Mouse (Mus musculus) cerebellum, adult 2 months (tissue): ENCODE measurements at regions not wholly inside any gene's neighbourhood (a gene's known extent, or its start where the extent isn't known, plus 50 kb on each side); places are given as distances from the start of the nearest gene placed in this dataset.

Source experiments
- DNase-seq, 2 experiments: peaks; one replicate each; pipeline ENCODE4 v3.0.0; 2021
- H3K27ac ChIP-seq: fragments of 200-500 bp; 2 replicates; pipeline ENCODE4 v1.5.1; 2012; ENCODE audit warnings: low read length, control low read depth, inconsistent platforms; ENCODE audit not compliant: insufficient read depth
- H3K27me3 ChIP-seq: fragments of 200-500 bp; 2 replicates; pipeline ENCODE4 v1.6.1; 2012; ENCODE audit warnings: inconsistent platforms, mild to moderate bottlenecking, low read length, moderate library complexity; ENCODE audit not compliant: control insufficient read depth, insufficient read depth
- H3K4me1 ChIP-seq: fragments of 200-500 bp; 2 replicates; pipeline ENCODE4 v1.6.1; 2011; ENCODE audit warnings: low read length; ENCODE audit not compliant: control insufficient read depth, insufficient read depth
- H3K4me3 ChIP-seq: fragments of 200-500 bp; replicated peaks from 2 replicates; pipeline ENCODE3; 2011; ENCODE audit warnings: mild to moderate bottlenecking, low read depth, low read length, control low read depth; ENCODE audit not compliant: insufficient read depth
- CTCF ChIP-seq: fragments of 200-500 bp; IDR thresholded peaks from 2 replicates; pipeline ENCODE4 v1.5.1; 2011; ENCODE audit warnings: low read depth, mild to moderate bottlenecking, control low read depth, low read length, moderate library complexity, borderline replicate concordance; ENCODE audit not compliant: insufficient read depth
- POLR2A ChIP-seq: fragments of 200-500 bp; IDR thresholded peaks from 2 replicates; pipeline ENCODE4 v1.6.1; 2011; ENCODE audit warnings: low read length, control low read depth, borderline replicate concordance; ENCODE audit not compliant: insufficient read depth
- WGBS: fragments of 180-500 bp; shearing (Covaris S2); methylation state at CpG from one replicate; pipeline ENCODE4 v1.1.7; 2018; 5-methylcytosine and 5-hydroxymethylcytosine counted together

- Histone ChIP-seq H3K27me3 (peaks cover 19% of the 10 kb centered on the region; the same call in 1 of the 2 replicates), H3K4me3 (no peak overlapping the region), H3K4me1 (no peaks in the 10 kb centered on the region), H3K27ac (no peak overlapping the region)
- 13% methylated on average over 17 of the region's 17 CpGs for WGBS
- no peak for DNase-seq
- TF ChIP-seq POLR2A (no peak), CTCF (no peak)
These were observed 252.5 kb upstream of the Nfe2l3 start for GRCm38 (mm10) chr6:51179741-51180537.

- Histone ChIP-seq H3K4me3 (no peak overlapping the region), H3K27me3 (peaks cover 19% of the 10 kb centered on the region; the same call in 1 of the 2 replicates), H3K27ac (no peak overlapping the region), H3K4me1 (no peaks in the 10 kb centered on the region)
- DNase-seq = no peak
- 11% methylated on average over 11 of the region's 11 CpGs for WGBS
- TF ChIP-seq POLR2A (no peak), CTCF (no peak)
These were observed 251.3 kb upstream of the Nfe2l3 start for GRCm38 (mm10) chr6:51180881-51181875.

GRCm38 (mm10) chr6:51181905-51182304 is 250.6 kb upstream of the Nfe2l3 start:
- H3K27me3 ChIP-seq = peaks cover 18% of the 10 kb centered on the region; the same call in 1 of the 2 replicates
- DNase-seq = no peak
- WGBS = 21% methylated on average over 10 of the region's 10 CpGs
- TF ChIP-seq CTCF (no peak), POLR2A (no peak)
- no peak overlapping the region for H3K4me3 ChIP-seq
- H3K4me1 ChIP-seq = no peaks in the 10 kb centered on the region
- no peak overlapping the region for H3K27ac ChIP-seq

- no peaks in the 10 kb centered on the region for H3K4me1 ChIP-seq
- H3K27me3 ChIP-seq = peaks cover 13% of the 10 kb centered on the region; the same call in 1 of the 2 replicates
- WGBS = 18% methylated on average over 5 of the region's 5 CpGs
- no peak overlapping the region for H3K4me3 ChIP-seq
- no peak for TF ChIP-seq CTCF
- TF ChIP-seq POLR2A = no peak
- H3K27ac ChIP-seq = no peak overlapping the region
- no peak for DNase-seq
These were observed 249.6 kb upstream of the Nfe2l3 start for GRCm38 (mm10) chr6:51182771-51183284.

GRCm38 (mm10) chr6:51183576-51184420 is 248.7 kb upstream of the Nfe2l3 start:
- H3K27me3 ChIP-seq = peaks cover 10% of the 10 kb centered on the region; the same call in 1 of the 2 replicates
- H3K27ac ChIP-seq = no peak overlapping the region
- 2% methylated on average over 21 of the region's 21 CpGs for WGBS
- TF ChIP-seq POLR2A (no peak), CTCF (no peak)
- H3K4me3 ChIP-seq = no peak overlapping the region
- DNase-seq = no peak
- no peaks in the 10 kb centered on the region for H3K4me1 ChIP-seq

- TF ChIP-seq POLR2A (no peak), CTCF (no peak)
- 4% methylated on average over 3 of the region's 3 CpGs for WGBS
- no peak overlapping the region for H3K27ac ChIP-seq
- DNase-seq = no peak
- no peaks in the 10 kb centered on the region for H3K4me1 ChIP-seq
- H3K4me3 ChIP-seq = no peak overlapping the region
- peaks cover 10% of the 10 kb centered on the region; the same call in 1 of the 2 replicates for H3K27me3 ChIP-seq
These were observed 248.0 kb upstream of the Nfe2l3 start for GRCm38 (mm10) chr6:51184500-51184899.

- H3K4me3 ChIP-seq = no peak overlapping the region
- H3K4me1 ChIP-seq = no peaks in the 10 kb centered on the region
- H3K27ac ChIP-seq = no peak overlapping the region
- H3K27me3 ChIP-seq = peaks cover 9% of the 10 kb centered on the region; the same call in 1 of the 2 replicates
- WGBS = 18% methylated on average over 6 of the region's 6 CpGs
- DNase-seq = no peak
- TF ChIP-seq POLR2A = no peak
- TF ChIP-seq CTCF = no peak
These were observed 247.3 kb upstream of the Nfe2l3 start for GRCm38 (mm10) chr6:51185201-51185600.
